Mouse (Mus musculus) layer of hippocampus, postnatal 36 days (tissue): Measurements from ENCODE around the gene Bbox1. TPM values are rescaled to one million over a fixed set of nuclear protein-coding genes. Genes with fewer than 3 reads are reported as not detected.

Experiments used
- DNase-seq, 2 experiments: peaks; one replicate each; pipeline ENCODE4 v3.0.0; 2022
- total RNA-seq, 2 experiments: library from RNA; stranded (reverse); gene quantifications; 2 replicates each; pipeline ENCODE4 v1.2.3; 2021

Bbox1 gene
- total RNA-seq, 2 experiments from 2014 or later: 0.77 to 0.83 TPM

GRCm38 (mm10) chr2:110269281-110269680 is 45.1 kb downstream of the Bbox1 start:
- no peak for DNase-seq

- no peak for DNase-seq
Observed at GRCm38 (mm10) chr2:110232252-110232651, 82.1 kb downstream of the Bbox1 start.

- DNase-seq: no peak
Observed at GRCm38 (mm10) chr2:110230753-110231152, 83.6 kb downstream of the Bbox1 start.

GRCm38 (mm10) chr2:110229143-110230087 is 84.9 kb downstream of the Bbox1 start:
- DNase-seq: peak; percentile 29 to 42

- no peak for DNase-seq
Observed at GRCm38 (mm10) chr2:110226421-110226820, 87.9 kb downstream of the Bbox1 start.

GRCm38 (mm10) chr2:110225969-110226368 is 88.4 kb downstream of the Bbox1 start:
- DNase-seq: no peak

GRCm38 (mm10) chr2:110222793-110223192 is 91.6 kb downstream of the Bbox1 start:
- no peak for DNase-seq

GRCm38 (mm10) chr2:110220492-110220891 is 93.9 kb downstream of the Bbox1 start:
- DNase-seq: no peak

- no peak for DNase-seq
Observed at GRCm38 (mm10) chr2:110215685-110216058, 98.7 kb downstream of the Bbox1 start.

- DNase-seq: no peak
Observed at GRCm38 (mm10) chr2:110214991-110215684, 99.2 kb downstream of the Bbox1 start.

- DNase-seq: no peak
Observed at GRCm38 (mm10) chr2:110214278-110214677, 100.1 kb downstream of the Bbox1 start.

Other genes with a start within 250 kb of the Bbox1 start
- gene Fibin, start 48.6 kb upstream of the Bbox1 start, total RNA-seq: 1 to 10 TPM; 3.1 to 4.3 TPM